Mouse (Mus musculus) lung, adult 2 months (tissue): ENCODE results near the gene Btnl1.

Source experiments
- CTCF ChIP-seq: fragments of 200-500 bp; IDR thresholded peaks from 2 replicates; pipeline ENCODE4 v1.5.1; 2011; ENCODE audit warnings: mild to moderate bottlenecking, low read length, control low read depth; ENCODE audit not compliant: insufficient read depth
- POLR2A ChIP-seq: fragments of 200-500 bp; IDR thresholded peaks from 2 replicates; pipeline ENCODE4 v1.6.1; 2011; ENCODE audit warnings: low read depth, mild to moderate bottlenecking, control low read depth, low read length, borderline replicate concordance; ENCODE audit errors: extremely low read depth

DNA sequence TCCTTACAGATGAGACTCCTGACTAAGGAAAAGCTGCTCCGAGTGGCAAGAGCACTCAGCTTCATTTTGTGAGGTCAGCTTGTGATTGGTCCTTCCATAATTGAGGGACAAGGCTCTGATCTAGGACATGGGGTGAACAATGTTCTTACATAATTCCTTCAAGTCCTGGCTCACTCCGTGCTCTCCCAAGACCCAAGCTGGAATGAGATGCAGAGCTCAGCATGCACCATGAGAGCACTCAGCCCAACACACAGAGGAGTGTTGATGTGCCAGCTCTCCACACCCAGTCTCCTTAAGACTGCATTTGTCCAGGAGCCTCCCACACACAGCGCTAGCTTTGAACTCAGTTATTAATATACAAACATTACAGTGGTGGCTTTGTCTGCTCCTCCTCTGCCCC is 7.8 kb downstream of the Btnl1 start:
- TF ChIP-seq POLR2A: no peak
- no peak for TF ChIP-seq CTCF
